Mouse (Mus musculus): Measurements from ENCODE around the gene Glrx3.

The Glrx3 gene

GRCm38 (mm10) chr7:137471431-137472120, 34.2 kb downstream of the Glrx3 start:
- DNase-seq (ENCODE audit: low read depth, low spot score), result no peak

GRCm38 (mm10) chr7:137472149-137472548, 34.7 kb downstream of the Glrx3 start:
- DNase-seq (ENCODE audit: low read depth, low spot score), result no peak

GRCm38 (mm10) chr7:137477950-137478620, 40.7 kb downstream of the Glrx3 start:
- DNase-seq (ENCODE audit: low read depth, low spot score), result peak; percentile 67

GRCm38 (mm10) chr7:137478621-137478982, 41.2 kb downstream of the Glrx3 start:
- DNase-seq (ENCODE audit: low read depth, low spot score), result no peak

- no peak for DNase-seq (ENCODE audit: low read depth, low spot score)
Observed at GRCm38 (mm10) chr7:137480839-137481238, 43.4 kb downstream of the Glrx3 start.

GRCm38 (mm10) chr7:137483987-137484386, 46.6 kb downstream of the Glrx3 start:
- DNase-seq (ENCODE audit: low read depth, low spot score), result no peak

- DNase-seq (ENCODE audit: low read depth, low spot score), result no peak
Observed at GRCm38 (mm10) chr7:137488391-137488790, 51.0 kb downstream of the Glrx3 start.

GRCm38 (mm10) chr7:137490711-137491110, 53.3 kb downstream of the Glrx3 start:
- no peak for DNase-seq (ENCODE audit: low read depth, low spot score)

- no peak for DNase-seq (ENCODE audit: low read depth, low spot score)
Observed at GRCm38 (mm10) chr7:137492307-137492973, 55.0 kb downstream of the Glrx3 start.

- no peak for DNase-seq (ENCODE audit: low read depth, low spot score)
Observed at GRCm38 (mm10) chr7:137498736-137499135, 61.3 kb downstream of the Glrx3 start.

GRCm38 (mm10) chr7:137517588-137517987, 80.2 kb downstream of the Glrx3 start:
- DNase-seq (ENCODE audit: low read depth, low spot score), result no peak

- no peak for DNase-seq (ENCODE audit: low read depth, low spot score)
Observed at GRCm38 (mm10) chr7:137518028-137518576, 80.7 kb downstream of the Glrx3 start.
